Mouse (Mus musculus) frontal cortex, postnatal 25 days (tissue): Measurements from ENCODE around the gene Gm10295.

Source experiments
- DNase-seq, 2 experiments: peaks; one replicate each; pipeline ENCODE4 v3.0.0; 2022; ENCODE audit warnings: low spot score in 2 of 2

Gene Gm10295

GRCm38 (mm10) chr7:71355596-71355995, 4.3 kb upstream of the Gm10295 start:
- DNase-seq = no peak

GRCm38 (mm10) chr7:71348922-71349321, 2.4 kb downstream of the Gm10295 start:
- DNase-seq = no peak

GRCm38 (mm10) chr7:71324919-71325583, 26.2 kb downstream of the Gm10295 start:
- no peak for DNase-seq

- no peak for DNase-seq
Measured at GRCm38 (mm10) chr7:71313148-71313765, 38.0 kb downstream of the Gm10295 start.

GRCm38 (mm10) chr7:71312375-71312774, 38.9 kb downstream of the Gm10295 start:
- no peak for DNase-seq

- no peak for DNase-seq
Measured at GRCm38 (mm10) chr7:71311411-71311810, 39.9 kb downstream of the Gm10295 start.

- no peak for DNase-seq
Measured at GRCm38 (mm10) chr7:71308051-71308450, 43.2 kb downstream of the Gm10295 start.

- no peak for DNase-seq
Measured at GRCm38 (mm10) chr7:71302714-71303113, 48.6 kb downstream of the Gm10295 start.
